In the genomic region with DNA sequence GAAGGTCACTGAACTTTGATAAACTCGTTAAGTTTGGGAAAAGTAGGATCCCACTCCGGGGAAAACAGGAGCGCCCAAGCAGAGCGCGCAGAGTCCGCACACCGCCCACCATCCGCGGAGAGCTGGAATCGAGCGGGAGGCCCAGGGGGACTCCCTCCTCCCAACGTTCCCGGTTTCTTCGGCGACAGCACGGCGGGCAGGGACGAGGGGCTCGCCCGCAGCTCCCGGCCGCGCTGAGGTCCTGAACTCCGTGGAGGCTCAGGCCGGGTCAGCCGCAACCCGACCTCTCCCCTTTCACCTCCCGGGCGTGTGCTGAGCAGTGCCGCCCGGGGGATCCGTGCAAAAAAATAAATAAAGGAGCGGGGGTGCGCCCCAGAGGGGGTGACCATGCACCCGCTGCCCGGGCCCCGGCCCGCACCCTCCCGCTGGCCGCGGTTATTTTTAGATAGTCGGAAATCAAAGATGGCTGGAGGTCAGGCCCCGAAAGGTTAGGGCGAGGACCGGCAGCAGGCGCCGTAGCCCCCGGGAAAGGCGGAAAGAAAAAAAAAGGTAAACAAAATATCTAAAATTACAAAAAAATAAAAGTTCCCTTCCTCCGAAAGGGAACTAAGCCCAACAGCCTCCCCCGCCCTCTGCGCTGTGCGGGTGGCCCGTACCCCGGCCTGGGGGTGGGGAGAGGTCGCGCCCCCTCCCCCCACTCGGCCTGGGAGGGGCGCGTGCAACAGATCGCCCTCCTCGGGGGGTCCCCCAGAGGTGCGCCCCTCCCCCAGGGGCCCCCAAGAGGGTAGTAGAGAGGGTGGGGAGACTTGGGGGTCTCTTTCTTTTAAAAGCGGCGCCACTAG, we compare ENCODE assay signal across 9 mouse cellular contexts. TPM values are rescaled to one million over a fixed set of nuclear protein-coding genes. Genes with fewer than 3 reads are reported as not detected.
DNase-seq lines count a peak whose midpoint lies in the region; ATAC-seq lines count a peak whose summit lies in the region.
"Had no signal": no experiment of that assay in that cellular context is flagged by ENCODE, and none has a peak within 500 bp of the region (broad histone marks: within the 10 kb centered on the region; RNA-seq: fewer than 3 reads in every experiment).

No protein-coding gene starts in this region.

- peak overlapping the region; percentile 47 for H3K4me3 ChIP-seq in kidney, embryonic 15.5 days (replicated peaks)
- peak overlapping the region; percentile 56 for H3K4me3 ChIP-seq in forebrain, embryonic 13.5 days
- H3K4me3 ChIP-seq in hindbrain, embryonic 16.5 days (ENCODE audit: low read length): peak overlapping the region; percentile 50
- H3K4me3 ChIP-seq: myocyte had no signal

- DNase-seq in kidney, postnatal 14 days: no peak
- peak; percentile 78 for DNase-seq in neural tube, embryonic 10.5 days (ENCODE audit: extremely low spot score, low spot score)
- DNase-seq in thymus, postnatal 14 days: no peak
- DNase-seq in urinary bladder, postnatal 14 days (ENCODE audit: low spot score): no peak

- H3K9ac ChIP-seq in kidney, embryonic 15.5 days: peak overlapping the region; percentile 22; the same call in 1 of the 2 replicates
- H3K9ac ChIP-seq in forebrain, embryonic 13.5 days: peak overlapping the region; percentile 76
- peak overlapping the region; percentile 58 for H3K9ac ChIP-seq in hindbrain, embryonic 16.5 days (ENCODE audit: low read depth, low read length)

- H3K27me3 ChIP-seq in kidney, embryonic 15.5 days: peaks cover 99% of the 10 kb centered on the region
- peaks cover 66% of the 10 kb centered on the region for H3K27me3 ChIP-seq in forebrain, embryonic 13.5 days
- H3K27me3 ChIP-seq in hindbrain, embryonic 16.5 days (replicated peaks; ENCODE audit: control insufficient read depth, insufficient read depth, low read length): peaks cover 39% of the 10 kb centered on the region

- ATAC-seq in kidney, embryonic 15.5 days (replicated peaks; ENCODE audit: low FRiP score): no peak
- ATAC-seq in forebrain, embryonic 13.5 days: peak; percentile 30; the same call in 1 of the 2 replicates
- ATAC-seq in hindbrain, embryonic 16.5 days: no peak
- ATAC-seq in megakaryocyte progenitor cell, adult 5-6 weeks (replicated peaks; ENCODE audit: poor library complexity): no peak

- no peaks in the 10 kb centered on the region for H3K36me3 ChIP-seq in kidney, embryonic 15.5 days
- no peaks in the 10 kb centered on the region for H3K36me3 ChIP-seq in forebrain, embryonic 13.5 days (ENCODE audit: poor library complexity, severe bottlenecking)
- H3K36me3 ChIP-seq in hindbrain, embryonic 16.5 days (ENCODE audit: control insufficient read depth, insufficient read depth, low read length): no peaks in the 10 kb centered on the region

- peaks cover 35% of the 10 kb centered on the region for H3K4me1 ChIP-seq in kidney, embryonic 15.5 days
- H3K4me1 ChIP-seq in forebrain, embryonic 13.5 days: peaks cover 51% of the 10 kb centered on the region
- H3K4me1 ChIP-seq in hindbrain, embryonic 16.5 days (ENCODE audit: control insufficient read depth, insufficient read depth, low read depth, low read length): peaks cover 18% of the 10 kb centered on the region

- no peaks in the 10 kb centered on the region for H3K9me3 ChIP-seq in kidney, embryonic 15.5 days (replicated peaks)
- no peaks in the 10 kb centered on the region for H3K9me3 ChIP-seq in forebrain, embryonic 13.5 days (replicated peaks)
- H3K9me3 ChIP-seq in hindbrain, embryonic 16.5 days (ENCODE audit: control insufficient read depth, low read length): no peaks in the 10 kb centered on the region

- peak overlapping the region; percentile 86 for H3K4me2 ChIP-seq in kidney, embryonic 15.5 days
- H3K4me2 ChIP-seq in forebrain, embryonic 13.5 days: peak overlapping the region; percentile 91
- H3K4me2 ChIP-seq in hindbrain, embryonic 16.5 days (ENCODE audit: low read length): peak overlapping the region; percentile 75

- under 1% methylated on average over 64 of the region's 65 CpGs for WGBS in kidney, embryonic 15.5 days
- WGBS in forebrain, embryonic 13.5 days: under 1% methylated on average over 58 of the region's 65 CpGs
- under 1% methylated on average over 58 of the region's 65 CpGs for WGBS in hindbrain, embryonic 16.5 days

- no peak overlapping the region for H3K27ac ChIP-seq in kidney, embryonic 15.5 days
- H3K27ac ChIP-seq in forebrain, embryonic 13.5 days: peak overlapping the region; percentile 76
- H3K27ac ChIP-seq in hindbrain, embryonic 16.5 days (ENCODE audit: low read depth, low read length): no peak overlapping the region

RNA-seq across cellular contexts. Expression of a gene that starts 1.8 kb away (rescaled TPM):
- 0.09 and 0.35 TPM in 2 replicates for polyA plus RNA-seq in kidney, embryonic 15.5 days (2015; fragmentation: Nextera tagmentation; extraction: Ambion mirVana)
- polyA plus RNA-seq in forebrain, embryonic 13.5 days (2015; fragmentation: Nextera tagmentation; extraction: Ambion mirVana): 2.3 and 3.2 TPM in 2 replicates
- polyA plus RNA-seq in hindbrain, embryonic 16.5 days (2015; fragmentation: Nextera tagmentation; extraction: Ambion mirVana): 0.51 and 0.76 TPM in 2 replicates
- not detected in 2 replicates for total RNA-seq in megakaryocyte progenitor cell, adult 5-6 weeks (2015)
- not detected in 2 replicates for total RNA-seq in megakaryocyte progenitor cell, adult 5-6 weeks (2017)
- polyA plus RNA-seq: myocyte had no signal

RNA-seq across cellular contexts. Expression of a gene that starts 23.7 kb away (rescaled TPM):
- polyA plus RNA-seq in kidney, embryonic 15.5 days (2015; fragmentation: Nextera tagmentation; extraction: Ambion mirVana): 10.2 and 10.7 TPM in 2 replicates
- polyA plus RNA-seq in forebrain, embryonic 13.5 days (2015; fragmentation: Nextera tagmentation; extraction: Ambion mirVana): 35.2 and 37.1 TPM in 2 replicates
- 85.0 and 89.8 TPM in 2 replicates for polyA plus RNA-seq in hindbrain, embryonic 16.5 days (2015; fragmentation: Nextera tagmentation; extraction: Ambion mirVana)
- total RNA-seq in megakaryocyte progenitor cell, adult 5-6 weeks (2015): 0.15 and 0.22 TPM in 2 replicates
- 0.27 and 0.42 TPM in 2 replicates for total RNA-seq in megakaryocyte progenitor cell, adult 5-6 weeks (2017)

Comparison
In these comparisons a context has a peak if more than half of its experiments do, and no peak if none do; other contexts are left out.
1. H3K9ac ChIP-seq: peak in every context shown above with its lines; median percentile 76 in forebrain, embryonic 13.5 days; 58 in hindbrain, embryonic 16.5 days; 22 in kidney, embryonic 15.5 days.